Mouse (Mus musculus) ES-Bruce4 (cell line): ENCODE data around the gene Myh10. TPM values are rescaled to one million over a fixed set of nuclear protein-coding genes. Genes with fewer than 3 reads are reported as not detected.

Source experiments
- H3K27ac ChIP-seq: 2 replicates; pipeline ENCODE4 v1.5.1; 2012; ENCODE audit warnings: low read length, inconsistent platforms; ENCODE audit not compliant: insufficient read depth
- H3K27me3 ChIP-seq: 2 replicates; pipeline ENCODE4 v1.6.1; 2012; ENCODE audit warnings: mild to moderate bottlenecking, low read length, inconsistent platforms; ENCODE audit not compliant: control insufficient read depth, poor library complexity, insufficient read depth, severe bottlenecking
- H3K36me3 ChIP-seq: 2 replicates; pipeline ENCODE4 v1.6.1; 2012; ENCODE audit warnings: inconsistent platforms, mild to moderate bottlenecking, low read length, moderate library complexity; ENCODE audit not compliant: control insufficient read depth, poor library complexity, insufficient read depth, severe bottlenecking
- H3K4me1 ChIP-seq: one replicate; pipeline ENCODE4 v1.8.1; 2011; ENCODE audit warnings: low read length; ENCODE audit not compliant: control insufficient read depth, insufficient read depth
- H3K4me3 ChIP-seq: 2 replicates; pipeline ENCODE4 v1.5.1; 2011; ENCODE audit warnings: low read depth, mild to moderate bottlenecking, low read length
- H3K9ac ChIP-seq: 2 replicates; pipeline ENCODE4 v1.6.1; 2012; ENCODE audit warnings: low read depth, mild to moderate bottlenecking, inconsistent platforms; ENCODE audit not compliant: poor library complexity, severe bottlenecking
- H3K9me3 ChIP-seq: replicated peaks from 2 replicates; pipeline ENCODE4 v1.6.1; 2012; ENCODE audit warnings: mild to moderate bottlenecking, low read length, inconsistent platforms; ENCODE audit not compliant: control insufficient read depth, poor library complexity, insufficient read depth, severe bottlenecking
- CTCF ChIP-seq: IDR thresholded peaks from one replicate; pipeline ENCODE4 v1.8.1; 2011; ENCODE audit warnings: low read depth, low read length
- EP300 ChIP-seq: IDR thresholded peaks from 2 replicates; pipeline ENCODE4 v1.6.1; 2011; ENCODE audit warnings: low read depth, low read length; ENCODE audit not compliant: insufficient read depth
- POLR2A ChIP-seq: IDR thresholded peaks from one replicate; pipeline ENCODE4 v1.8.1; 2011; ENCODE audit warnings: low read length; ENCODE audit not compliant: insufficient read depth
- polyA plus RNA-seq: library from polyadenylated mRNA; stranded (reverse); fragments of >200 nt; gene quantifications from 2 replicates; pipeline ENCODE4 v1.2.4, GENCODE M21; 2011; ENCODE audit warnings: low read depth; ENCODE audit not compliant: missing spikeins, insufficient read depth, insufficient read length

Gene Myh10
- polyA plus RNA-seq, 1 experiment, result 157 TPM

GRCm38 (mm10) chr11:68787222-68787621, 95.9 kb downstream of the Myh10 start:
- no peaks in the 10 kb centered on the region for H3K4me1 ChIP-seq
- no peaks in the 10 kb centered on the region for H3K9me3 ChIP-seq
- H3K27ac ChIP-seq, result no peak overlapping the region
- H3K27me3 ChIP-seq, result no peaks in the 10 kb centered on the region
- TF ChIP-seq CTCF, result no peak
- no peak for TF ChIP-seq POLR2A
- no peak overlapping the region for H3K4me3 ChIP-seq
- peaks cover 29% of the 10 kb centered on the region for H3K36me3 ChIP-seq
- H3K9ac ChIP-seq, result no peak overlapping the region

DNA sequence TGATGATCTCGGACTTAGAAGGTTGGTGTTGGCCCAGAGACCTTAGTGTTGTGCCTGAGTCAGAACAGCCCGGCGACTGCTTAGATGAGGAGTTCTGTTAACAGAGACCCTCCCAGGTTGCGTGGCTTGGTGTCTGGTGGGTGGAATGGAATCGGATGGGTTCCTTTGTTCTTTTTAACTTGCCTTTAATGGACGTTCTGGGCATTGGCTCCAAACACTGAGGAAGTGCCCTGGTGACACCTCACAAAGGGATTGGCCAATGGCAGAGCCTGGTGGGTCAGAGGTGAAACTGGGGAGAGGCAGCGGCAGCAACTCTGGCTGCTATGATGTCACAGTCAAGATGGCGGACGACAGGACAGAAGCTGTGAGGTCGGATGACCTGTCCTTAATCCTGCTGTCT, 99.4 kb downstream of the Myh10 start:
- no peaks in the 10 kb centered on the region for H3K27me3 ChIP-seq
- no peak overlapping the region for H3K9ac ChIP-seq
- no peak for TF ChIP-seq EP300
- no peak for TF ChIP-seq CTCF
- no peak for TF ChIP-seq POLR2A
- H3K4me1 ChIP-seq, result no peaks in the 10 kb centered on the region
- no peak overlapping the region for H3K4me3 ChIP-seq
- no peak overlapping the region for H3K27ac ChIP-seq
- peaks cover 40% of the 10 kb centered on the region for H3K36me3 ChIP-seq
- H3K9me3 ChIP-seq, result no peaks in the 10 kb centered on the region

DNA sequence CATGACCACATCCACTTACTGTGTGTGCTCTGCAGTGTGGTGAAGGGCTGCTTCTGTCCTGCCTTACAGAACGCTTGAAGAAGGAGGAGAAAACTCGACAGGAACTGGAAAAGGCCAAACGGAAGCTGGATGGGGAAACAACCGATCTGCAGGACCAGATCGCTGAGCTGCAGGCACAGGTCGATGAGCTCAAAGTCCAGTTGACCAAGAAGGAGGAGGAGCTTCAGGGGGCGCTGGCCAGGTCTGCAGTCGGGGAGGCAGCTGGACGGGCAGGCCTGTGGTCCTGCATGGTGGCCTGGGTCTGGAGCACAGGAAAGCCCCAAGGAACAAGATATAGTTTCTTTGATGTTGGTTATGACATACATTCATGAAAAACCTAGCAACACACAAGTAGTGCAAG, 100.4 kb downstream of the Myh10 start:
- H3K36me3 ChIP-seq, result peaks cover 43% of the 10 kb centered on the region

DNA sequence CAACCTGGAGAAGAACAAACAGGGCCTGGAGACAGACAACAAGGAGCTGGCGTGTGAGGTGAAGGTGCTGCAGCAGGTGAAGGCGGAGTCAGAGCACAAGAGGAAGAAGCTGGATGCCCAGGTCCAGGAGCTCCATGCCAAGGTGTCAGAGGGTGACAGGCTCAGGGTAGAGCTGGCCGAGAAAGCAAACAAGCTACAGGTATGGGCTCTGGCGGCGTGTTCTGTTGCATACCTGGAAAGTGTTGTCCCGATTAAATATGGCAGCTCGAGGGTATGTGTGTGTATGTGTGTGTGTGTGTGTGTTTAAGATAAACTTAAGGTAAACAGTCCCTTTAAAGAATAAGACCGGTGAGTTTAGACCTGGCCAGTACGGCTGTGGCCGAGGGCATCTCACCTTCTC, 106.9 kb downstream of the Myh10 start:
- TF ChIP-seq CTCF (no peak), EP300 (no peak), POLR2A (no peak)
- Histone ChIP-seq H3K27me3 (no peaks in the 10 kb centered on the region), H3K27ac (no peak overlapping the region), H3K4me1 (no peaks in the 10 kb centered on the region), H3K9ac (no peak overlapping the region), H3K4me3 (no peak overlapping the region), H3K36me3 (peaks cover 37% of the 10 kb centered on the region), H3K9me3 (no peaks in the 10 kb centered on the region)

More for the DNA sequence above, 100.4 kb downstream of the Myh10 start:
- Histone ChIP-seq H3K4me3 (no peak overlapping the region), H3K4me1 (no peaks in the 10 kb centered on the region), H3K27ac (no peak overlapping the region), H3K9ac (no peak overlapping the region), H3K27me3 (no peaks in the 10 kb centered on the region), H3K9me3 (no peaks in the 10 kb centered on the region)
- TF ChIP-seq EP300 (no peak), CTCF (no peak), POLR2A (no peak)

GRCm38 (mm10) chr11:68805148-68805547, 113.8 kb downstream of the Myh10 start:
- H3K27me3 ChIP-seq, result no peaks in the 10 kb centered on the region
- H3K4me3 ChIP-seq, result no peak overlapping the region
- no peak overlapping the region for H3K9ac ChIP-seq
- TF ChIP-seq EP300, result no peak
- TF ChIP-seq CTCF, result peak; percentile 16
- no peak overlapping the region for H3K27ac ChIP-seq
- no peaks in the 10 kb centered on the region for H3K9me3 ChIP-seq
- peaks cover 59% of the 10 kb centered on the region for H3K36me3 ChIP-seq
- no peaks in the 10 kb centered on the region for H3K4me1 ChIP-seq

GRCm38 (mm10) chr11:68807787-68808186, 116.4 kb downstream of the Myh10 start:
- peaks cover 3% of the 10 kb centered on the region for H3K4me1 ChIP-seq
- no peak overlapping the region for H3K4me3 ChIP-seq
- H3K27me3 ChIP-seq, result no peaks in the 10 kb centered on the region
- peak; percentile 97 for TF ChIP-seq CTCF
- TF ChIP-seq EP300, result no peak
- no peak overlapping the region for H3K27ac ChIP-seq
- no peaks in the 10 kb centered on the region for H3K9me3 ChIP-seq
- peaks cover 43% of the 10 kb centered on the region for H3K36me3 ChIP-seq
- H3K9ac ChIP-seq, result no peak overlapping the region
